Mouse (Mus musculus) hindbrain, postnatal 0 days (tissue): ENCODE results near the gene Exosc8. TPM values are rescaled to one million over a fixed set of nuclear protein-coding genes. Genes with fewer than 3 reads are reported as not detected.
"Not testable (repeated sequence)": the region's sequence is repeated elsewhere in the genome, so short reads cannot be mapped to it uniquely, and the experiment has no call there.

ENCODE experiments used
- ATAC-seq: fragments of 200-750 bp; cut with Nextera tagmentation; 2 replicates; pipeline ENCODE4 v1.8.0; 2017; ENCODE audit warnings: mild to moderate bottlenecking, moderate TSS enrichment, moderate library complexity
- DNase-seq: peaks from one replicate; pipeline ENCODE4 v3.0.0-alpha.2; 2015; ENCODE audit warnings: low spot score
- H3K27ac ChIP-seq: fragments of 300-500 bp; sonication (generic); 2 replicates; pipeline ENCODE4 v1.5.1; 2014; ENCODE audit warnings: mild to moderate bottlenecking
- H3K27me3 ChIP-seq: fragments of 300-500 bp; sonication (generic); 2 replicates; pipeline ENCODE4 v1.6.1; 2014; ENCODE audit warnings: low read length, mixed read lengths; ENCODE audit not compliant: insufficient read depth
- H3K36me3 ChIP-seq: fragments of 300-500 bp; sonication (generic); 2 replicates; pipeline ENCODE4 v1.6.1; 2014; ENCODE audit warnings: low read length, mixed read lengths; ENCODE audit not compliant: insufficient read depth
- H3K4me1 ChIP-seq: fragments of 300-500 bp; sonication (generic); 2 replicates; pipeline ENCODE4 v1.6.1; 2014; ENCODE audit warnings: antibody characterized with exemption, low read length, mixed read lengths; ENCODE audit not compliant: insufficient read depth
- H3K4me2 ChIP-seq: fragments of 300-500 bp; sonication (generic); 2 replicates; pipeline ENCODE4 v1.6.1; 2014; ENCODE audit warnings: low read depth, mild to moderate bottlenecking, low read length, moderate library complexity, mixed read lengths
- H3K4me3 ChIP-seq: fragments of 300-500 bp; sonication (generic); 2 replicates; pipeline ENCODE4 v1.5.1; 2014; ENCODE audit warnings: low read length
- H3K9ac ChIP-seq: fragments of 300-500 bp; sonication (generic); replicated peaks from 2 replicates; pipeline ENCODE4 v1.6.1; 2014; ENCODE audit warnings: mild to moderate bottlenecking, low read length, moderate library complexity, mixed read lengths
- H3K9me3 ChIP-seq: fragments of 300-500 bp; sonication (generic); 2 replicates; pipeline ENCODE4 v1.6.1; 2016; ENCODE audit warnings: low read length, mixed read lengths
- CTCF ChIP-seq: IDR thresholded peaks from 2 replicates; pipeline ENCODE4 v1.5.1; 2016; ENCODE audit warnings: antibody characterized with exemption, control low read depth, low read depth
- WGBS: fragments of 180-500 bp; shearing (Covaris S2); extraction: QIAGEN DNeasy Blood & Tissue Kit; methylation state at CpG from one replicate; pipeline ENCODE4 v1.1.7; 2014; 5-methylcytosine and 5-hydroxymethylcytosine counted together
- polyA plus RNA-seq: library from polyadenylated mRNA; unstranded; fragments of >200 nt; fragmentation: Nextera tagmentation; extraction: Ambion mirVana; gene quantifications from 2 replicates; pipeline ENCODE4 v1.2.1, GENCODE M21; 2015
- total RNA-seq: library from RNA; depleted of rRNA; stranded (reverse); fragments of >200 nt; gene quantifications from 2 replicates; pipeline ENCODE4 v1.2.3, GENCODE M21; 2014

Exosc8 gene
- total and polyA plus RNA-seq, 2 experiments from 2014 or later, result 37.3 to 66.9 TPM

- no peaks in the 10 kb centered on the region for H3K4me1 ChIP-seq
- TF ChIP-seq CTCF, result no peak
- no peak overlapping the region for H3K4me2 ChIP-seq
- H3K27ac ChIP-seq, result no peak overlapping the region
- peaks cover 49% of the 10 kb centered on the region for H3K36me3 ChIP-seq
- 80% methylated on average over 2 of the region's 2 CpGs for WGBS
- H3K9ac ChIP-seq, result no peak overlapping the region
- H3K9me3 ChIP-seq, result no peaks in the 10 kb centered on the region
- no peaks in the 10 kb centered on the region for H3K27me3 ChIP-seq
- H3K4me3 ChIP-seq, result no peak overlapping the region
- DNase-seq (no peak), ATAC-seq (no peak)
Measured at GRCm38 (mm10) chr3:54725344-54725743, 9.8 kb downstream of the Exosc8 start.

GRCm38 (mm10) chr3:54723741-54724500, 11.3 kb downstream of the Exosc8 start:
- Histone ChIP-seq H3K27me3 (no peaks in the 10 kb centered on the region), H3K9ac (no peak overlapping the region), H3K4me3 (no peak overlapping the region), H3K9me3 (no peaks in the 10 kb centered on the region), H3K36me3 (peaks cover 39% of the 10 kb centered on the region), H3K27ac (no peak overlapping the region), H3K4me1 (no peaks in the 10 kb centered on the region), H3K4me2 (no peak overlapping the region)
- no peak for TF ChIP-seq CTCF
- DNase-seq (no peak), ATAC-seq (no peak)
- WGBS, result 79% methylated on average over 10 of the region's 10 CpGs

DNA sequence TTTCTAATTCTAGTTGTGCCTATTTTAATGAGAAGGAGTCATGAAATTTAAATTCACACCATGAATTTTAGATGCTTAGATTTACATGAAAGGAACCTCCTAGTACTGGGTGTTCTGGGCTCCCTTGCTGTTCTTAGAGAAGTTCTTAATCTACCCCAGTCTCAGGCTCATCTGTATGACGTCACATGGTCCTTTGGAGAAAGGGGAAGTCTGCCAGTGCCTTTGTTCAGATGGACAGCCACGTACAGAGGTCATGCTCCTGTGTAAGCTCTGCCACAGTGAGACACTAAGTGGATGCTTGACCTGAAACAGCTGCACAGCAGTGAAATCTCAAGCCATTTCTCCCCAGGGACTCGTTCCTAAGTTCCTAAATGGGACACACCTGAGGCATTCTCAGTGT, 16.2 kb downstream of the Exosc8 start:
- no peaks in the 10 kb centered on the region for H3K9me3 ChIP-seq
- H3K4me2 ChIP-seq, result no peak overlapping the region
- H3K27ac ChIP-seq, result no peak overlapping the region
- H3K36me3 ChIP-seq, result peaks cover 42% of the 10 kb centered on the region
- ATAC-seq (no peak), DNase-seq (no peak)
- no peak for TF ChIP-seq CTCF
- no peak overlapping the region for H3K9ac ChIP-seq
- H3K27me3 ChIP-seq, result no peaks in the 10 kb centered on the region
- no peaks in the 10 kb centered on the region for H3K4me1 ChIP-seq
- WGBS, result 51% methylated on average over 3 of the region's 3 CpGs
- H3K4me3 ChIP-seq, result no peak overlapping the region

- DNase-seq, result peak; percentile 19
- Histone ChIP-seq H3K4me3 (no peak overlapping the region), H3K27me3 (no peaks in the 10 kb centered on the region), H3K9me3 (no peaks in the 10 kb centered on the region), H3K27ac (no peak overlapping the region), H3K9ac (no peak overlapping the region), H3K4me1 (no peaks in the 10 kb centered on the region), H3K36me3 (peaks cover 40% of the 10 kb centered on the region), H3K4me2 (no peak overlapping the region)
- WGBS, result 40% methylated on average over 6 of the region's 6 CpGs
- no peak for TF ChIP-seq CTCF
- no peak for ATAC-seq
Measured at GRCm38 (mm10) chr3:54717348-54717747, 17.8 kb downstream of the Exosc8 start.

DNA sequence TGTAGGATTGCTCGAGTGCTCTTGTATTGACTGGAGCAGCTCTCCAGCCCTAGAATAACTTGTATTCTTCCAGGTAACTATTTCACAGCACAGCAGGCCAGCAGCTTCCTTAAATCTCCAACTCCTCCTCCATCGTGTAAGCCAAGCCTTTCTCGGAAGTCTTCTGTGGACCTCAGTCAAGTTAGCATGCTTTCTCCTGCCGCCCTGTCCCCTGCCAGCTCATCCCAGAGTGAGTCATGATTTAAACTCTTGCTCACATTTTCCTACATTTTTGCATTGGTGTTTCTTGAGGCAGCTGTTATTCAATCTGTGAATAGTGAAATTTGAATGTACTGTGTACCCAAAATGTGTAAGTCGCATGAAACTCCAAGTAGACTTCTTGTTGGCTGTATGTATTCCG, 19.7 kb downstream of the Exosc8 start:
- peaks cover 51% of the 10 kb centered on the region for H3K36me3 ChIP-seq
- H3K4me3 ChIP-seq, result no peak overlapping the region
- no peaks in the 10 kb centered on the region for H3K27me3 ChIP-seq
- ATAC-seq (no peak), DNase-seq (no peak)
- no peak overlapping the region for H3K9ac ChIP-seq
- H3K27ac ChIP-seq, result no peak overlapping the region
- H3K9me3 ChIP-seq, result no peaks in the 10 kb centered on the region
- no peak overlapping the region for H3K4me2 ChIP-seq
- no peak for TF ChIP-seq CTCF
- H3K4me1 ChIP-seq, result no peaks in the 10 kb centered on the region
- 95% methylated on average over 6 of the region's 6 CpGs for WGBS

DNA sequence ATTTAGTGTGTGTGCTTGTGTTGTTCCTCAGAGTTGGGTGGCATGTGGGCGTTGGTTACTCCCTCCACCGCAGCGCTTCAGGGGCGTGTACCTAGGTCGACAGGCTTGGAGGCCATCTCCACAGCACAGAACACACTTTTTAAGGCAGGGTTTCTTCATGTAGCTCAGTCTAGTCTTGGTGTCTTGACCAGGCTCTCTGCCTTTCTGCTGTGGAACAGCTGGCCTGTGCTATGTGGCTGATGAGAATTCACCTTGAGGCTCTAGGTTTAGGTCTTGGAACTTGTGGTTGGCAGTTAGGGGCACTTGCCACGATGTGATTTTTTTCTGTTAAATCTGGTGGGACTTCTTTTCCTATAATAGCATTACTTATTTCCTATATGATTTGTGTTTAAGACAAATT, 20.9 kb downstream of the Exosc8 start, which contains the start of gene Gm21958:
Gene Gm21958 (minus strand): TSS at position 101 of the 400 bp plus-strand sequence.
- Histone ChIP-seq H3K9me3 (no peaks in the 10 kb centered on the region), H3K36me3 (peaks cover 57% of the 10 kb centered on the region), H3K4me1 (no peaks in the 10 kb centered on the region), H3K27me3 (no peaks in the 10 kb centered on the region), H3K4me2 (no peak within 1 kb of the TSS), H3K4me3 (no peak within 1 kb of the TSS), H3K27ac (no peak within 1 kb of the TSS), H3K9ac (no peak within 1 kb of the TSS)
- 93% methylated on average over 6 of the region's 6 CpGs for WGBS
- DNase-seq (no peak), ATAC-seq (no peak)
- TF ChIP-seq CTCF, result no peak

DNA sequence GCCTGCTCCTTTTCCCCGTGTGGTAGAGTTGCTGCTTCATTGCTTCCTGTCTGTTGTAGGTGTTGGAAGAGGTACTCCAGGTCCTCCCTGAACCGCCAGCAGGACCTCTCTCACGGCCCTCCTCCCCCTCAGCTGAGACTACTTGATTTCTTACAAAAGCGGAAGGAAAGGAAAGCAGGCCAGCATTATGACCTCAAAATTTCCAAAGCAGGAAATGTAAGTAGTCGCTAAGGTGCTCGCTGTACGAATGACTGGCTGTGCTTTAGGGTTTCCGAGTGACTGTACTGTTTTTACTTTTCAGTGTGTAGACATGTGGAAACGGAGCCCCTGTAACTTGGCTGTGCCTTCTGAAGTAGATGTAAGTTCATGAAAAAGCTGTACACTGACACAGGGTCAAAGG, 26.2 kb downstream of the Exosc8 start:
- WGBS, result 93% methylated on average over 9 of the region's 9 CpGs
- no peaks in the 10 kb centered on the region for H3K4me1 ChIP-seq
- ATAC-seq (no peak), DNase-seq (no peak)
- TF ChIP-seq CTCF, result no peak
- no peak overlapping the region for H3K4me3 ChIP-seq
- H3K9ac ChIP-seq, result no peak overlapping the region
- H3K9me3 ChIP-seq, result no peaks in the 10 kb centered on the region
- no peak overlapping the region for H3K27ac ChIP-seq
- no peaks in the 10 kb centered on the region for H3K27me3 ChIP-seq
- peaks cover 54% of the 10 kb centered on the region for H3K36me3 ChIP-seq
- H3K4me2 ChIP-seq, result no peak overlapping the region

GRCm38 (mm10) chr3:54704106-54704505, 31.1 kb downstream of the Exosc8 start:
- not testable (repeated sequence) for ATAC-seq, H3K4me2 ChIP-seq, H3K27ac ChIP-seq, H3K9ac ChIP-seq, H3K9me3 ChIP-seq, H3K4me3 ChIP-seq, H3K27me3 ChIP-seq, H3K4me1 ChIP-seq, DNase-seq
- H3K36me3 ChIP-seq, result peaks cover 28% of the 10 kb centered on the region
- WGBS, result 97% methylated on average over 8 of the region's 8 CpGs
